Mouse (Mus musculus): Measurements from ENCODE around the gene Mmp21. TPM values are rescaled to one million over a fixed set of nuclear protein-coding genes. Genes with fewer than 3 reads are reported as not detected.

The Mmp21 gene
- total RNA-seq (2021): under 1 TPM in 1 of 2 experiments, not detected in 1; 0.16 TPM
- long read RNA-seq, experiment 1: 0 reads
- long read RNA-seq, experiment 2: 0 reads

DNA sequence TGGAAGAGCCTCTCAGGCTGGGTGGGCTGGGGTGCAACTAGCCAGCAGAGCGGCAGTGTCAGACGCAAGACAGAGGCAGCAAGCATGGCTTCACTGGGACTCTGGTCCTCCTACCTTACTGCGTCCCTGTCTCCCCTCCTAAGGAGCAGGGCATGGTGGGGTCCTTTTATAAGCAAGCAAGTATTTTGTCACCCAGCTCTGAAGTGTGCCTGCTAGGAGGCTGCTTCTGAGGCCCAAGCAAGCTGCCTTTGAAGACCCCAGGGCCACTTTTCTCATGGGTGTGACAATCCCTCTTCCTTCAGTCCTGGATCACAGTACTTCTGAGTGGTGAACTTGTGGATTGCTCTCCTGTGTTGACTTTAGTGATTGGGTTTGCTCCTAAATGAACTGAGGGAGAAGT lies at the start of gene Mmp21:
Gene Mmp21 (minus strand): TSS at position 101 of the 400 bp plus-strand sequence.
- DNase-seq (ENCODE audit: extremely low spot score in 1 of 2, low spot score in 2 of 2): no peak
- no peak within 1 kb of the TSS for H3K4me3 ChIP-seq
- intact Hi-C loops (cut with DNase I): no loop called here
- no peak within 1 kb of the TSS for H3K27ac ChIP-seq
- no peak for TF ChIP-seq CTCF (IDR thresholded peaks at IDR 0.05)

DNA sequence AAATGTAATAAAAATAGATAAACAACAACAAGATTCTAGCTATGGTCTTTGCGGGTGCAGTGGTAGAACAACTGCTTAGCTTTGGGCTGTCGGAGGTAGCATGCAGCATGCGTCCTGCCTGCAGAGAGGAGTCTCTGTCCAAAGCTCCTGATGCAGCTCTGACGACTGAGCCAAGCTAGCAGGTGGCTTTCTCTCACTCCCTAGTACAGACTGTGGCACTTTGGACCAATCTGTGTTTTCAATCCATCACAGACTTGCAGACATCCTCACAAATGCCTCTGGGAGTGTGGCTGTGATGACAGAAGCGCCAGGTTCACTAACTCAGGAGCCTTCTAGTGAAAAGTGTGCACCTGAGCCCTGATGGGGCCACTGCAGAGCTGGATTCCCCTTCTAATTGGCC lies 49.5 kb upstream of the Mmp21 start:
- DNase-seq (ENCODE audit: extremely low spot score in 1 of 2, low spot score in 2 of 2): no peak
- intact Hi-C loops (cut with DNase I): no loop called here
- TF ChIP-seq CTCF (IDR thresholded peaks at IDR 0.05): no peak

GRCm38 (mm10) chr7:133727027-133727426 lies 47.2 kb upstream of the Mmp21 start:
- DNase-seq (ENCODE audit: extremely low spot score in 1 of 2, low spot score in 2 of 2): no peak
- TF ChIP-seq CTCF (IDR thresholded peaks at IDR 0.05): no peak
- Histone ChIP-seq H3K4me3 (no peak overlapping the region), H3K27ac (no peak overlapping the region)
- intact Hi-C loops (cut with DNase I): no loop called here

More for the DNA sequence above, 49.5 kb upstream of the Mmp21 start:
- Histone ChIP-seq H3K27ac (no peak overlapping the region), H3K4me3 (no peak overlapping the region)

DNA sequence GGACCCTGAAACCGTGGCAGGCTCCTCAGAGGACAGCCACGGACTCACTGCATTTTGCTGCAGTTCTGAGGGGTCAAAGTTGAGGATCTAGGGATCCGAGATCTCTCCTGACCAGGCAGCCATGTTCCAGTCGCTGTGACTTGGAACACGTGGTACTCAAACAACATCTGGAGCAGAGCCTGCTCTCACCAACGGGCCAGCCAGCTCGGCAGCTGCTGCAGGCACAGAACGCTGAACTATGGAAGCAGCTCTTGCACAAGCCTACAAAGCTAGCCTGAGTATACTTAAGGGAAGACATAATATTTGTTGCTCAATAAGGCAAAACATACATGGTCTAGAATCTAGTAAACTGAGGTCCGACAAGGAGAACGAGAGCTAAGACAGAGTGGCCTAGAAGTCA lies 45.7 kb upstream of the Mmp21 start:
- DNase-seq (ENCODE audit: extremely low spot score in 1 of 2, low spot score in 2 of 2): no peak
- Histone ChIP-seq H3K4me3 (no peak overlapping the region), H3K27ac (no peak overlapping the region)
- intact Hi-C loops (cut with DNase I): no loop called here
- no peak for TF ChIP-seq CTCF (IDR thresholded peaks at IDR 0.05)

DNA sequence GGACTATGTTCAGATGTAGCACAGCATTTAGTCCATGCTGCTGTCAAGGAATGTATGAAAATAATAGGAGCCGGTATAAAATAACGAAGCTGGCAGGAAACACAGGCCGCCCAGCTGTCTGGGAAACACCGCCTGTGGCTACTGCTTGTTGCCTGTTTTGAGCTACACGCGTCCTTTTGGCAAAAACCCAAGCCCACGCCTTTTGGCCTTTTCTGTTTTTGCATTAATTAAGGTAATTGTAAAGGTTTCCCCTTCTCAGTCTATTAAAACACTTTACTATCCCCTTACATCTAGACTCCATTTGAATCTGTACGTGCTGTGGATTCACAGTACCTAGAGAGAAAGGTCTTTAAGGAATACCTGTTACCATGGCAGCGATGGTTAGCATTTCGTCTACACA lies 45.0 kb upstream of the Mmp21 start:
- intact Hi-C loops (cut with DNase I): no loop called here

GRCm38 (mm10) chr7:133720616-133721015 lies 40.8 kb upstream of the Mmp21 start:
- TF ChIP-seq CTCF (IDR thresholded peaks at IDR 0.05): no peak
- Histone ChIP-seq H3K27ac (no peak overlapping the region), H3K4me3 (no peak overlapping the region)
- no peak for DNase-seq (ENCODE audit: extremely low spot score in 1 of 2, low spot score in 2 of 2)
- intact Hi-C loops (cut with DNase I): no loop called here

More for the DNA sequence above, 45.0 kb upstream of the Mmp21 start:
- no peak for DNase-seq (ENCODE audit: extremely low spot score in 1 of 2, low spot score in 2 of 2)
- H3K4me3 ChIP-seq: no peak overlapping the region
- H3K27ac ChIP-seq: peak overlapping the region; percentile 7; the same call in 1 of the 2 replicates
- TF ChIP-seq CTCF (IDR thresholded peaks at IDR 0.05): no peak

- no peak overlapping the region for H3K27ac ChIP-seq
- TF ChIP-seq CTCF (IDR thresholded peaks at IDR 0.05): peak; percentile 40
- intact Hi-C loops (cut with DNase I): loop anchor here (5.0 kb wide), 1 partner anchor 59 kb away; the partner anchor contains the start of gene Fank1
- no peak for DNase-seq (ENCODE audit: extremely low spot score in 1 of 2, low spot score in 2 of 2)
- no peak overlapping the region for H3K4me3 ChIP-seq
Measured at GRCm38 (mm10) chr7:133718580-133718979, 38.7 kb upstream of the Mmp21 start.

GRCm38 (mm10) chr7:133715387-133715786 lies 35.5 kb upstream of the Mmp21 start:
- intact Hi-C loops (cut with DNase I): loop anchor here (5.0 kb wide), 1 partner anchor 62 kb away; the partner anchor contains the start of gene Fank1
- no peak for TF ChIP-seq CTCF (IDR thresholded peaks at IDR 0.05)
- Histone ChIP-seq H3K4me3 (no peak overlapping the region), H3K27ac (no peak overlapping the region)
- DNase-seq (ENCODE audit: extremely low spot score in 1 of 2, low spot score in 2 of 2): no peak

DNA sequence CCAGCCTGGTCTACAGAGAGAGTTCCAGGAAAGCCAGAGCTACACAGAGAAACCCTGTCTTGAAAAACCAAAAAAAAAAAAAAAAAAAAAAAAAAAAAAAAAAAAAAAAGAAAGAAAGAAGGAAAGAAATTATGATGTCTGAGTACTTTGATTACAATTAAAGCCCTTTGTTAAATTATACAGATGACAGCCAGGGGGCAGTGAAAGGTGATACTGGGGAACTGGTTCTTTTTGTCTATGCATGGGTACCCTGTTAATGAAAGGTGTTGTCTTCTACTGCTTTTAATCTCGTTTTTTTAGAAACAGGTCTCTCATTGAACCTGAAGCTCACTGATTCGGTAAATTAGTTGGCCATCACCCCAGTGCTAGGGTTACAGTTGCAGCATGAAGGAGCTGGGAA lies 27.4 kb upstream of the Mmp21 start:
- peak; percentile 23; the same call in 1 of the 2 replicates for TF ChIP-seq CTCF (IDR thresholded peaks at IDR 0.05)
- Histone ChIP-seq H3K4me3 (no peak overlapping the region), H3K27ac (no peak overlapping the region)
- intact Hi-C loops (cut with DNase I): loop anchor here (10.0 kb wide), 1 partner anchor 1778 kb away; no protein-coding TSS in a partner anchor
- DNase-seq (ENCODE audit: extremely low spot score in 1 of 2, low spot score in 2 of 2): no peak

GRCm38 (mm10) chr7:133703906-133704305 lies 24.0 kb upstream of the Mmp21 start:
- TF ChIP-seq CTCF (IDR thresholded peaks at IDR 0.05): no peak
- intact Hi-C loops (cut with DNase I): loop anchor here (10.0 kb wide), 1 partner anchor 1781 kb away; no protein-coding TSS in a partner anchor
- Histone ChIP-seq H3K4me3 (no peak overlapping the region), H3K27ac (no peak overlapping the region)
- no peak for DNase-seq (ENCODE audit: extremely low spot score in 1 of 2, low spot score in 2 of 2)

DNA sequence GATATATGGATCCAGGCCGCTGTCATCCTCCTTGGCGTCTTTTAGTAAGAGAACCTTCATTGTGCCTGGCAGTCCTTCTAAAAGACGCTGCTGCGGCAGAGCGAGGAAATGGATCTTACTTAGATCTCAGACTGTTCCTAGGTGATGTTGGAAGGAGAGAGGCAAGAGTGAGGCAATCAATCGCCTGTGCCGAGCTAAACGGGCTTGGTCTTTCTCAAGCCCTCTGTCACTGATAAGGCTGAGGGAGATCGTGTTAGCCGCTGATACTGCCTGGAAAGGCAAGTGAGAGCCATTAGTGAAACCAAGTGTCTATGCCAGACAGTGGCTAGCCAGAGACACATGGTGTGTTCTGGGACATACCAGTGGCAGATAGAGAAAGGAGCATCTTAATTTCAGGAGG lies 22.5 kb upstream of the Mmp21 start:
- Histone ChIP-seq H3K4me3 (no peak overlapping the region), H3K27ac (no peak overlapping the region)
- intact Hi-C loops (cut with DNase I): loop anchor here (10.0 kb wide), 1 partner anchor 1782 kb away; no protein-coding TSS in a partner anchor
- TF ChIP-seq CTCF (IDR thresholded peaks at IDR 0.05): no peak
- no peak for DNase-seq (ENCODE audit: extremely low spot score in 1 of 2, low spot score in 2 of 2)

DNA sequence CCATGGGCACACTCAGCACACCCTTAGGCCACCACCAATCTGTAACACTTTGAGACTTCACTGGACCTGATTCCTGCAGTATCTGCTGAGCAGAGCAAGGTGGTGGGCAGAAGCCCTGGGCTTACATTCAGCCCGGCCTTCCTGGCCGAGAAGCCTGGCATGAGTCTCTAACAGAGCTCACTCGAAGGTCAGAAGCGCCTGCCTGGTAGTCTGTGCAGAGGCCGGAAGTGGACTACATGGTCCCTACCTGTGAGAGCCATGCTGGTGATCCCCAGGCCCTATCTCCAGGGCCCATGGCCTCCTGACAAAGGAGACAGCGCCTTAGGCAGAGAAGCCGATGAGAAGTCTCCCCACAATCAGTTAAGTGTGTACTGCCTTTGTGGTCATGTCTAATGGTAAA lies 21.5 kb upstream of the Mmp21 start:
- intact Hi-C loops (cut with DNase I): loop anchor here (10.0 kb wide), 1 partner anchor 1783 kb away; no protein-coding TSS in a partner anchor
- no peak overlapping the region for H3K27ac ChIP-seq
- no peak overlapping the region for H3K4me3 ChIP-seq
- TF ChIP-seq CTCF (IDR thresholded peaks at IDR 0.05): no peak
- DNase-seq (ENCODE audit: extremely low spot score in 1 of 2, low spot score in 2 of 2): no peak

DNA sequence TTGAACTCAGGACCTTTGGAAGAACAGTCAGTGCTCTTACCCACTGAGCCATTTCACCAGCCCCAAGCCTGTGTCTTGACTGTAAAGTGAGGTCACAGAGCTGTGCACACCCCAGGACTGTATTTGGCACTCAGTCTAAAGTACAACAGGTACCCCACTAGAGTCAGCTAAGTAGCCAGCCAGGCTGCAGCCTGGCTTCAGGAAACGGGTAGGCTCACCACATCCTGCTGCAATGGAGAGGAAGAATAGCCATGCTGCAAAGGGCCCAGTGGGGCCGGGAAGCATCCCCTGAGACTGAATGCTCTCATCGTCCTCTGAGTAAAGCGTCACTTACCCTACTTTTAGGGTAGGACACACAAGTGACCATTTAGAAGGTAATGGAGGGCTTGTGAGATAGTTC lies 20.0 kb upstream of the Mmp21 start:
- Histone ChIP-seq H3K4me3 (no peak overlapping the region), H3K27ac (no peak overlapping the region)
- intact Hi-C loops (cut with DNase I): loop anchor here (10.0 kb wide), 1 partner anchor 1785 kb away; no protein-coding TSS in a partner anchor
- DNase-seq (ENCODE audit: extremely low spot score in 1 of 2, low spot score in 2 of 2): no peak
- no peak for TF ChIP-seq CTCF (IDR thresholded peaks at IDR 0.05)
